Mouse (Mus musculus) adrenal gland, postnatal 14 days (tissue): ENCODE data around the gene Dimt1. TPM values are rescaled to one million over a fixed set of nuclear protein-coding genes. Genes with fewer than 3 reads are reported as not detected.
"Not testable (repeated sequence)": the region's sequence is repeated elsewhere in the genome, so short reads cannot be mapped to it uniquely, and the experiment has no call there.

Experiments used
- DNase-seq: peaks from one replicate; pipeline ENCODE4 v3.0.0; 2021; ENCODE audit warnings: mixed read lengths
- total RNA-seq: library from RNA; stranded (reverse); gene quantifications from 2 replicates; pipeline ENCODE4 v1.2.3, GENCODE M21; 2021

Gene Dimt1
- total RNA-seq, 1 experiment from 2014 or later: 17.0 TPM

DNA sequence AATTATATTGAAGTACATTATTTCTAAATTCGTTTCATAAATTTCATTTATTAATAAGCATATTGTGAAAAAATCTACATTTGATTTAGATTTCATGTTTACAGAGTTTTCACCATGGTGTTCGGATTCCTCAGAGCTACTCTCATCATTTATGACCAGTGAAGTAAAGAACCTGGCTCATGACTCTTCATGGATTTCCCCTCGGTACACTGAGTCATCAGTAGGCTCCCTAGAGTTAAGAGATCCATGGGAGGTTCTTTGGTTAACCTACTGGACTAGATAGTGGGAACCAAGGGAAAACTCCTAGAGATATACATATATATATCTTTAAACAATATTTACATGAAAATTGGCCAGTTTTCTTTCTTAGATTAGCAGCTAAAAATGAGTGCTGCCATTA, 13.6 kb downstream of the Dimt1 start:
- no peak for DNase-seq

GRCm38 (mm10) chr13:106961496-106961895, 14.6 kb downstream of the Dimt1 start:
- no peak for DNase-seq

GRCm38 (mm10) chr13:106996891-106997290, 50.0 kb downstream of the Dimt1 start:
- no peak for DNase-seq

DNA sequence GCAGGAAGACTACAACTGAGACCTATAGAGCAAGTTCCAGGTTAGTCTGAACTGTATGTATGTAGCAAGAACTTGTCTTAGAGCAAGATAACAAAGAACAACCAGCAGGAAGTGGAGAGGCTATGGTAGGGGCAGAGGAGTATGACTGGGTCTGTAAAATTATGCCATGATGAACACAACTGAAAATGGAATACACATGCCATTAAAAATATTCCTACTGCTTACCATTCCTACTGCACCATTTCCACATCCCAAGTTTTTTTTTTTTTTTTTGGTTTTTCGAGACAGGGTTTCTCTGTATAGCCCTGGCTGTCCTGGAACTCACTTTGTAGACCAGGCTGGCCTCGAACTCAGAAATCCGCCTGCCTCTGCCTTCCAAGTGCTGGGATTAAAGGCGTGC, 50.6 kb downstream of the Dimt1 start:
- DNase-seq: not testable (repeated sequence)

DNA sequence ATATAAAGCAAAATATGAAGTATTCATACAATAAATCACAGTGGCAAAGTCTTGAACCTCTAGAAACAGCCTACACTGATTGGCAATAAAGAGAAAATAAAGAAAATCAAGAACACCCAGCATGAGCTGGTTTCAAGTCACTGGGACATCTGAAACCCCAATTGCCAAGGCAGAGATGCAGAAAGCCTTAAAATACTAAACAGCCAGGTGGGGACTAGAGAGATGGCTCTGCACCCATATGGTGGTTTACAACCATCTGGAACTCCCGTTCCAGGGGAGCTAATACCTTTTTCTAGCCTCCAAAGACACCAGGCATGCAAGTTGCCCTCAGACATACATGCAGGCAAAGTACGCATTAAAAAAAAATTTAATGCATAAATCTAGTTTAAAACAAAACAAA, 51.1 kb downstream of the Dimt1 start:
- no peak for DNase-seq

- DNase-seq: no peak
These were observed 51.7 kb downstream of the Dimt1 start for GRCm38 (mm10) chr13:106998671-106999070.

GRCm38 (mm10) chr13:107003211-107003610, 56.3 kb downstream of the Dimt1 start:
- DNase-seq: no peak

DNA sequence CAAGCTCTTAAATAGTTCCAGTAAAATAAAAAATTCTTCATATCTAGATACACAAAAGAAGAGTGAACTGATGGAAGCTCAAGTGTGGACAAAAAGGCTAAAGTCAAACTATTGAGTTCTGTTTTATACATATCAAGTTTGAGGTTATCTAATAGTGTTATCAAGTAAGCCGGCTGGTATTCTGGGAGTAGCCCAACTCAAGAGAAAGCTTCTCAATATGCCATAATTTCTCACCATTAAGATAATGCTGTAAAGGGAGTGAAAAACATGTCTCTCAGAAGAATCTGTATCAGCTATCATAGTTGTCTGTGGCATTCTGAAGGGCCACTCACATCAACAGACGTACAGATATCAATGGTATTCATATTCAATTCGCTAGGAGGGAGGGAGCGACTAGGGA, 61.2 kb downstream of the Dimt1 start:
- DNase-seq: no peak

Other genes starting within 250 kb of the Dimt1 start
- 36.4 and 37.4 TPM in 2 replicates for gene Ipo11, start 10.2 kb upstream of the Dimt1 start, total RNA-seq
- gene Kif2a, start 75.0 kb downstream of the Dimt1 start, total RNA-seq: 38.1 and 47.7 TPM in 2 replicates